Mouse (Mus musculus) heart, postnatal 0 days (tissue): ENCODE results near the gene Gm26897.

Source experiments
- CTCF ChIP-seq: IDR thresholded peaks from 2 replicates; pipeline ENCODE4 v1.5.1; 2016; ENCODE audit warnings: antibody characterized with exemption, control low read depth, low read depth
- EP300 ChIP-seq: IDR thresholded peaks from 2 replicates; pipeline ENCODE4 v1.6.1; 2016; ENCODE audit warnings: antibody characterized with exemption, low read depth

- TF ChIP-seq CTCF (no peak), EP300 (no peak)
These were observed 42.5 kb downstream of the Gm26897 start for GRCm38 (mm10) chr5:111776246-111776645.
